9 mouse cellular contexts compared by ENCODE assay signal in genomic region chr15:83164971-83165471, GRCm38 (mm10). TPM values are rescaled to one million over a fixed set of nuclear protein-coding genes. Genes with fewer than 3 reads are reported as not detected.
A peak's percentile ranks its signal among the peaks of the same experiment; 100 is the strongest.
DNase-seq lines count a peak whose midpoint lies in the region; ATAC-seq lines count a peak whose summit lies in the region.
"Had no signal": no experiment of that assay in that cellular context is flagged by ENCODE, and none has a peak within 500 bp of the region (broad histone marks: within the 10 kb centered on the region; RNA-seq: fewer than 3 reads in every experiment).

No protein-coding gene starts in this region.

- H3K9me3 ChIP-seq in hindbrain, embryonic 10.5 days, result no peaks in the 10 kb centered on the region
- H3K9me3 ChIP-seq in hindbrain, embryonic 11.5 days (ENCODE audit: control insufficient read depth, low read length), result no peaks in the 10 kb centered on the region
- H3K9me3 ChIP-seq in erythroblast, embryonic 14.5 days (ENCODE audit: control insufficient read depth, low read length), result no peaks in the 10 kb centered on the region
- no peaks in the 10 kb centered on the region for H3K9me3 ChIP-seq in intestine, embryonic 16.5 days (ENCODE audit: control insufficient read depth, low read length)
- no peaks in the 10 kb centered on the region for H3K9me3 ChIP-seq in neural tube, embryonic 15.5 days (replicated peaks)

- H3K9ac ChIP-seq in hindbrain, embryonic 11.5 days (ENCODE audit: low read depth, low read length), result no peak overlapping the region
- no peak overlapping the region for H3K9ac ChIP-seq in intestine, embryonic 16.5 days (ENCODE audit: low read depth, low read length)
- no peak overlapping the region for H3K9ac ChIP-seq in neural tube, embryonic 15.5 days (replicated peaks)

- no peak for ATAC-seq in hindbrain, embryonic 11.5 days (ENCODE audit: low FRiP score)
- ATAC-seq in intestine, embryonic 16.5 days, result peak; percentile 74
- ATAC-seq in frontal cortex, adult (ENCODE audit: low TSS enrichment), result no peak
- no peak for ATAC-seq in neural tube, embryonic 15.5 days (ENCODE audit: low FRiP score)

- H3K4me1 ChIP-seq in hindbrain, embryonic 10.5 days (replicated peaks), result peaks cover 66% of the 10 kb centered on the region
- 0 out of 2 replicates have a peak, but pooled peaks cover 2% of the 10 kb centered on the region for H3K4me1 ChIP-seq in hindbrain, embryonic 11.5 days (replicated peaks; ENCODE audit: control insufficient read depth, insufficient read depth, low read length)
- peaks cover 89% of the 10 kb centered on the region for H3K4me1 ChIP-seq in erythroblast, embryonic 14.5 days (ENCODE audit: control insufficient read depth)
- peaks cover 35% of the 10 kb centered on the region for H3K4me1 ChIP-seq in intestine, embryonic 16.5 days (ENCODE audit: control insufficient read depth, insufficient read depth, low read length)
- peaks cover 28% of the 10 kb centered on the region for H3K4me1 ChIP-seq in neural tube, embryonic 15.5 days

- H3K36me3 ChIP-seq in hindbrain, embryonic 10.5 days, result peaks cover 50% of the 10 kb centered on the region
- H3K36me3 ChIP-seq in hindbrain, embryonic 11.5 days (ENCODE audit: control insufficient read depth, insufficient read depth, low read length), result no peaks in the 10 kb centered on the region
- H3K36me3 ChIP-seq in erythroblast, embryonic 14.5 days (ENCODE audit: control insufficient read depth), result peaks cover 95% of the 10 kb centered on the region
- H3K36me3 ChIP-seq in intestine, embryonic 16.5 days (ENCODE audit: control insufficient read depth, insufficient read depth, low read length), result peaks cover 5% of the 10 kb centered on the region; the same call in 1 of the 2 replicates
- H3K36me3 ChIP-seq in neural tube, embryonic 15.5 days, result peaks cover 27% of the 10 kb centered on the region

- H3K27me3 ChIP-seq in hindbrain, embryonic 10.5 days (ENCODE audit: insufficient read depth, poor library complexity, severe bottlenecking), result peaks cover 8% of the 10 kb centered on the region; the same call in 1 of the 2 replicates
- H3K27me3 ChIP-seq in hindbrain, embryonic 11.5 days (ENCODE audit: control insufficient read depth, insufficient read depth, low read length), result no peaks in the 10 kb centered on the region
- H3K27me3 ChIP-seq in erythroblast, embryonic 14.5 days (ENCODE audit: control insufficient read depth), result no peaks in the 10 kb centered on the region
- no peaks in the 10 kb centered on the region for H3K27me3 ChIP-seq in intestine, embryonic 16.5 days (replicated peaks; ENCODE audit: control insufficient read depth, insufficient read depth, low read length)
- no peaks in the 10 kb centered on the region for H3K27me3 ChIP-seq in neural tube, embryonic 15.5 days (replicated peaks)
- H3K27me3 ChIP-seq: CH12.LX had no signal

- no peak overlapping the region for H3K4me2 ChIP-seq in hindbrain, embryonic 11.5 days (replicated peaks; ENCODE audit: low read depth, low read length)
- no peak overlapping the region for H3K4me2 ChIP-seq in intestine, embryonic 16.5 days (ENCODE audit: low read depth, low read length)
- no peak overlapping the region for H3K4me2 ChIP-seq in neural tube, embryonic 15.5 days

- H3K4me3 ChIP-seq in hindbrain, embryonic 10.5 days, result no peak overlapping the region
- H3K4me3 ChIP-seq in hindbrain, embryonic 11.5 days (ENCODE audit: low read depth, low read length), result no peak overlapping the region
- peak overlapping the region; percentile 48 for H3K4me3 ChIP-seq in erythroblast, embryonic 14.5 days (replicated peaks)
- no peak overlapping the region for H3K4me3 ChIP-seq in intestine, embryonic 16.5 days (ENCODE audit: low read length)
- H3K4me3 ChIP-seq in neural tube, embryonic 15.5 days (replicated peaks), result no peak overlapping the region

- H3K27ac ChIP-seq in hindbrain, embryonic 10.5 days, result peak overlapping the region; percentile 60
- H3K27ac ChIP-seq in hindbrain, embryonic 11.5 days (ENCODE audit: low read depth, low read length), result no peak overlapping the region
- peak overlapping the region; percentile 73 for H3K27ac ChIP-seq in intestine, embryonic 16.5 days (ENCODE audit: low read length)
- no peak overlapping the region for H3K27ac ChIP-seq in neural tube, embryonic 15.5 days (replicated peaks)

- WGBS in hindbrain, embryonic 10.5 days, result 78% methylated on average over 5 of the region's 5 CpGs
- 77% methylated on average over 5 of the region's 5 CpGs for WGBS in hindbrain, embryonic 11.5 days
- WGBS in intestine, embryonic 16.5 days, result 48% methylated on average over 5 of the region's 5 CpGs
- 83% methylated on average over 5 of the region's 5 CpGs for WGBS in neural tube, embryonic 15.5 days

- DNase-seq in hindbrain, embryonic 10.5 days (ENCODE audit: low spot score), result no peak
- no peak for DNase-seq in hindbrain, embryonic 11.5 days (ENCODE audit: low spot score)
- peak; percentile 81 to 86 for DNase-seq in lung, adult 18-20 months
- DNase-seq in left cerebral cortex, adult 9 months (ENCODE audit: low spot score in 2 of 2), result no peak

RNA-seq across cellular contexts. Expression of gene Cyb5r3, which starts 7.4 kb away (rescaled TPM):
- 240 and 270 TPM in 2 replicates for polyA plus RNA-seq in hindbrain, embryonic 10.5 days (2016; fragmentation: Nextera tagmentation; extraction: Ambion mirVana)
- 182 and 205 TPM in 2 replicates for polyA plus RNA-seq in hindbrain, embryonic 11.5 days (2014; fragmentation: Nextera tagmentation; extraction: Ambion mirVana)
- polyA plus RNA-seq in erythroblast, embryonic 14.5 days (2012), result 42.0 and 57.2 TPM in 2 replicates
- 283 and 299 TPM in 2 replicates for polyA plus RNA-seq in intestine, embryonic 16.5 days (2015; fragmentation: Nextera tagmentation; extraction: Ambion mirVana)
- 112 and 128 TPM in 2 replicates for polyA plus RNA-seq in neural tube, embryonic 15.5 days (2015; fragmentation: Nextera tagmentation; extraction: Ambion mirVana)

RNA-seq across cellular contexts. Expression of gene Poldip3, which starts 15.8 kb away (rescaled TPM):
- 180 and 190 TPM in 2 replicates for polyA plus RNA-seq in hindbrain, embryonic 10.5 days (2016; fragmentation: Nextera tagmentation; extraction: Ambion mirVana)
- polyA plus RNA-seq in hindbrain, embryonic 11.5 days (2014; fragmentation: Nextera tagmentation; extraction: Ambion mirVana), result 162 and 163 TPM in 2 replicates
- polyA plus RNA-seq in erythroblast, embryonic 14.5 days (2012), result 7.8 and 8.4 TPM in 2 replicates
- polyA plus RNA-seq in intestine, embryonic 16.5 days (2015; fragmentation: Nextera tagmentation; extraction: Ambion mirVana), result 104 and 106 TPM in 2 replicates
- 127 and 134 TPM in 2 replicates for polyA plus RNA-seq in neural tube, embryonic 15.5 days (2015; fragmentation: Nextera tagmentation; extraction: Ambion mirVana)

RNA-seq across cellular contexts. Expression of gene Rrp7a, which starts 42.4 kb away (rescaled TPM):
- polyA plus RNA-seq in hindbrain, embryonic 10.5 days (2016; fragmentation: Nextera tagmentation; extraction: Ambion mirVana), result 85.3 and 85.4 TPM in 2 replicates
- polyA plus RNA-seq in hindbrain, embryonic 11.5 days (2014; fragmentation: Nextera tagmentation; extraction: Ambion mirVana), result 54.6 and 63.4 TPM in 2 replicates
- polyA plus RNA-seq in erythroblast, embryonic 14.5 days (2012), result 3.3 and 5.1 TPM in 2 replicates
- polyA plus RNA-seq in intestine, embryonic 16.5 days (2015; fragmentation: Nextera tagmentation; extraction: Ambion mirVana), result 69.4 and 75.4 TPM in 2 replicates
- 77.4 and 81.1 TPM in 2 replicates for polyA plus RNA-seq in neural tube, embryonic 15.5 days (2015; fragmentation: Nextera tagmentation; extraction: Ambion mirVana)

Comparison
In these comparisons a context has a peak if more than half of its experiments do, and no peak if none do; other contexts are left out.
1. H3K27ac ChIP-seq: peak in hindbrain, embryonic 10.5 days (single experiment) and intestine, embryonic 16.5 days (single experiment); none in hindbrain, embryonic 11.5 days (single experiment) and neural tube, embryonic 15.5 days (single experiment).
2. DNase-seq: peak in lung, adult 18-20 months (2 of 2); none in hindbrain, embryonic 10.5 days (single experiment), hindbrain, embryonic 11.5 days (single experiment) and left cerebral cortex, adult 9 months (0 of 2).
3. RNA of gene Poldip3, which starts 15.8 kb away (polyA plus RNA-seq): 180 to 190 TPM in hindbrain, embryonic 10.5 days, 162 to 163 TPM in hindbrain, embryonic 11.5 days, 127 to 134 TPM in neural tube, embryonic 15.5 days and 104 to 106 TPM in intestine, embryonic 16.5 days; 7.8 to 8.4 TPM in erythroblast, embryonic 14.5 days; every median in the first group is over 10 times any median in the second.